Mouse (Mus musculus): ENCODE results near the gene Adgrl4.

- TF ChIP-seq CTCF (IDR thresholded peaks at IDR 0.05; ENCODE audit: borderline replicate concordance, extremely low read depth, insufficient read depth, insufficient read length) (no peak), POLR2A (IDR thresholded peaks at IDR 0.05; ENCODE audit: borderline replicate concordance, extremely low read depth, insufficient read depth, insufficient read length, poor library complexity, severe bottlenecking) (no peak)
These were observed 8.2 kb downstream of the Adgrl4 start for GRCm38 (mm10) chr3:151445936-151446335.

Data from brain, embryonic 14.5 days (tissue).